8 mouse cellular contexts compared by ENCODE assay signal in genomic region chr14:118474226-118475099, GRCm38 (mm10).
DNase-seq lines count a peak whose midpoint lies in the region; ATAC-seq and TF ChIP-seq lines count a peak whose summit lies in the region.

No protein-coding gene starts in this region.

- no peaks in the 10 kb centered on the region for H3K36me3 ChIP-seq in lung, embryonic 14.5 days (ENCODE audit: insufficient read depth)
- H3K36me3 ChIP-seq in embryonic facial prominence, embryonic 15.5 days: no peaks in the 10 kb centered on the region
- no peaks in the 10 kb centered on the region for H3K36me3 ChIP-seq in hindbrain, postnatal 0 days (ENCODE audit: insufficient read depth, low read length)
- no peaks in the 10 kb centered on the region for H3K36me3 ChIP-seq in midbrain, embryonic 12.5 days

- H3K27me3 ChIP-seq in lung, embryonic 14.5 days (ENCODE audit: insufficient read depth, low read length): peaks cover 22% of the 10 kb centered on the region
- H3K27me3 ChIP-seq in embryonic facial prominence, embryonic 15.5 days: peaks cover 23% of the 10 kb centered on the region
- H3K27me3 ChIP-seq in hindbrain, postnatal 0 days (ENCODE audit: insufficient read depth, low read length): peaks cover 8% of the 10 kb centered on the region; the same call in 1 of the 2 replicates
- peaks cover 34% of the 10 kb centered on the region for H3K27me3 ChIP-seq in midbrain, embryonic 12.5 days

- peak overlapping the region; percentile 78 for H3K27ac ChIP-seq in lung, embryonic 14.5 days (ENCODE audit: low read depth)
- no peak overlapping the region for H3K27ac ChIP-seq in embryonic facial prominence, embryonic 15.5 days (replicated peaks)
- H3K27ac ChIP-seq in hindbrain, postnatal 0 days: no peak overlapping the region
- H3K27ac ChIP-seq in midbrain, embryonic 12.5 days (replicated peaks): peak overlapping the region; percentile 35

- H3K9me3 ChIP-seq in lung, embryonic 14.5 days (ENCODE audit: low read depth, low read length): no peaks in the 10 kb centered on the region
- H3K9me3 ChIP-seq in embryonic facial prominence, embryonic 15.5 days (replicated peaks): no peaks in the 10 kb centered on the region
- no peaks in the 10 kb centered on the region for H3K9me3 ChIP-seq in hindbrain, postnatal 0 days (ENCODE audit: low read length)
- peaks cover 5% of the 10 kb centered on the region; the same call in 1 of the 2 replicates for H3K9me3 ChIP-seq in midbrain, embryonic 12.5 days

- TF ChIP-seq CTCF in lung, embryonic 14.5 days (IDR thresholded peaks at IDR 0.05; ENCODE audit: low read depth): no peak
- peak; percentile 56 for TF ChIP-seq CTCF in hindbrain, postnatal 0 days (IDR thresholded peaks at IDR 0.05; ENCODE audit: low read depth)

- H3K4me2 ChIP-seq in lung, embryonic 14.5 days: peak overlapping the region; percentile 76
- peak overlapping the region; percentile 96 for H3K4me2 ChIP-seq in embryonic facial prominence, embryonic 15.5 days (replicated peaks)
- peak overlapping the region; percentile 93 for H3K4me2 ChIP-seq in hindbrain, postnatal 0 days (ENCODE audit: low read depth, low read length)
- peak overlapping the region; percentile 88 for H3K4me2 ChIP-seq in midbrain, embryonic 12.5 days (replicated peaks)

- peak; percentile 82 for ATAC-seq in lung, embryonic 14.5 days (ENCODE audit: insufficient read depth)
- peak; percentile 54; the same call in 1 of the 2 replicates for ATAC-seq in embryonic facial prominence, embryonic 15.5 days (ENCODE audit: insufficient number of reproducible peaks, low FRiP score, low TSS enrichment, low read depth)
- ATAC-seq in hindbrain, postnatal 0 days: peak; percentile 31; the same call in 1 of the 2 replicates
- peak; percentile 60; the same call in 1 of the 2 replicates for ATAC-seq in midbrain, embryonic 12.5 days (ENCODE audit: low FRiP score, low read depth)
- ATAC-seq in granulocyte monocyte progenitor cell, adult 5-6 weeks (replicated peaks; ENCODE audit: poor library complexity, severe bottlenecking): no peak

- H3K4me3 ChIP-seq in lung, embryonic 14.5 days (ENCODE audit: low read depth, low read length): peak overlapping the region; percentile 47
- peak overlapping the region; percentile 52 for H3K4me3 ChIP-seq in embryonic facial prominence, embryonic 15.5 days (replicated peaks)
- peak overlapping the region; percentile 53 for H3K4me3 ChIP-seq in hindbrain, postnatal 0 days (ENCODE audit: low read length)
- peak overlapping the region; percentile 48 for H3K4me3 ChIP-seq in midbrain, embryonic 12.5 days

- intact Hi-C loops in left cerebral cortex, postnatal 36 days (cut with DNase I): no loop called here

- no peaks in the 10 kb centered on the region; the same call in 1 of the 2 replicates for H3K4me1 ChIP-seq in lung, embryonic 14.5 days (ENCODE audit: insufficient read depth)
- peaks cover 15% of the 10 kb centered on the region for H3K4me1 ChIP-seq in embryonic facial prominence, embryonic 15.5 days
- H3K4me1 ChIP-seq in hindbrain, postnatal 0 days (ENCODE audit: insufficient read depth, low read length): 0 out of 2 replicates have a peak, but pooled peaks cover 4% of the 10 kb centered on the region
- peaks cover 24% of the 10 kb centered on the region; the same call in 1 of the 2 replicates for H3K4me1 ChIP-seq in midbrain, embryonic 12.5 days

- DNase-seq in lung, embryonic 14.5 days: peak; percentile 64
- DNase-seq in lung, postnatal 4 days: no peak
- peak; percentile 71 for DNase-seq in hindbrain, postnatal 0 days (ENCODE audit: low spot score)
- no peak for DNase-seq in gastrocnemius, adult 8-10 months (ENCODE audit: low spot score in 2 of 2)
- no peak for DNase-seq in left cerebral cortex, postnatal 36 days (ENCODE audit: low spot score in 2 of 2)

- H3K9ac ChIP-seq in lung, embryonic 14.5 days: peak overlapping the region; percentile 35; the same call in 1 of the 2 replicates
- no peak overlapping the region for H3K9ac ChIP-seq in embryonic facial prominence, embryonic 15.5 days
- no peak overlapping the region; the same call in 1 of the 2 replicates for H3K9ac ChIP-seq in hindbrain, postnatal 0 days (replicated peaks; ENCODE audit: low read length)
- H3K9ac ChIP-seq in midbrain, embryonic 12.5 days (replicated peaks): peak overlapping the region; percentile 37; the same call in 1 of the 2 replicates

- WGBS in lung, embryonic 14.5 days: 11% methylated on average over 26 of the region's 26 CpGs
- 18% methylated on average over 26 of the region's 26 CpGs for WGBS in embryonic facial prominence, embryonic 15.5 days
- WGBS in hindbrain, postnatal 0 days: 17% methylated on average over 26 of the region's 26 CpGs
- 9% methylated on average over 26 of the region's 26 CpGs for WGBS in midbrain, embryonic 12.5 days

Comparison
In these comparisons a context has a peak if more than half of its experiments do, and no peak if none do; other contexts are left out.
1. DNase-seq: peak in lung, embryonic 14.5 days (single experiment) and hindbrain, postnatal 0 days (single experiment); none in lung, postnatal 4 days (0 of 2), gastrocnemius, adult 8-10 months (0 of 2) and left cerebral cortex, postnatal 36 days (0 of 2).
2. H3K27ac ChIP-seq: peak in lung, embryonic 14.5 days (single experiment) and midbrain, embryonic 12.5 days (single experiment); none in embryonic facial prominence, embryonic 15.5 days (single experiment) and hindbrain, postnatal 0 days (single experiment).
3. H3K9ac ChIP-seq: peak in lung, embryonic 14.5 days (single experiment) and midbrain, embryonic 12.5 days (single experiment); none in embryonic facial prominence, embryonic 15.5 days (single experiment) and hindbrain, postnatal 0 days (single experiment).
4. Peak in every context shown above with its lines, with median percentiles within 50 percentile points of each other: H3K4me2 ChIP-seq and H3K4me3 ChIP-seq.